Mouse (Mus musculus) G1E (cell line): ENCODE measurements around the gene Fam20a.

ENCODE experiments used
- CTCF ChIP-seq: IDR thresholded peaks from 2 replicates; pipeline ENCODE4 v1.5.1; 2012; ENCODE audit warnings: low read depth, low read length, inconsistent platforms, mixed read lengths
- GATA1 ChIP-seq: IDR thresholded peaks from 2 replicates; pipeline ENCODE4 v1.6.1; 2012; ENCODE audit warnings: borderline replicate concordance, low read length, inconsistent platforms, mixed read lengths
- GATA2 ChIP-seq: IDR thresholded peaks from 2 replicates; pipeline ENCODE4 v1.6.1; 2012; ENCODE audit warnings: low read depth, low read length, inconsistent platforms, borderline replicate concordance
- POLR2AphosphoS5 ChIP-seq: IDR thresholded peaks from 2 replicates; pipeline ENCODE4 v1.6.1; 2012; ENCODE audit warnings: low read depth, low read length, inconsistent platforms; ENCODE audit not compliant: insufficient replicate concordance

DNA sequence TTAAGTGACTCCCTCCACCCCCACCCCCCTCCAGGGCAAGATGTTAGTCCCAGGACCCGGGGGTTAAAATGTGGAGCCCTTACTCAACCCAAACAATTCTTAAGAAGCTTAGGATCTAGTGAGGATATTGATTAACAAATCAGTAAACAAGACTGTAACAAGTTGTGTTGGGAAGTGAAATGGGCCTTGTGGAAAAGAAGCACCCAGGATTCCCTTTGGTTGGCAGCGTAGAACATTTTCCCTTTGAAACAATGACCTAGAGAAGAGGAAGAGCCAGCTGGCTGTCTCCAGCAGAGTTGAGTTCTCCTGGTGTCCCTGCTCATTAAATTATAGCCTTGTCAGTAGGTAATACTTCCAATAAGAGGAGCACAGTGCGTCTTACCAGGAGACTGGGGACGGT is 13.3 kb downstream of the Fam20a start:
- TF ChIP-seq GATA2 (no peak), CTCF (no peak), GATA1 (no peak), POLR2AphosphoS5 (no peak)
